Mouse (Mus musculus) CH12.LX (cell line): Measurements from ENCODE around the gene Schip1. TPM values are rescaled to one million over a fixed set of nuclear protein-coding genes. Genes with fewer than 3 reads are reported as not detected.

Experiments
- DNase-seq: peaks from one replicate; pipeline ENCODE4 v3.0.0-alpha.2; 2013; ENCODE audit errors: extremely low read depth
- H3K27ac ChIP-seq: 2 replicates; pipeline ENCODE4 v1.5.1; 2012; ENCODE audit warnings: low read depth, mild to moderate bottlenecking, control low read depth, moderate library complexity; ENCODE audit not compliant: insufficient read depth
- H3K27me3 ChIP-seq: replicated peaks from 2 replicates; pipeline ENCODE3; 2012; ENCODE audit warnings: inconsistent platforms
- H3K36me3 ChIP-seq, 2 experiments: replicated peaks in 1 of 2; 2 replicates each; pipeline versions ENCODE3 to v1.6.1; 2012; ENCODE audit warnings: inconsistent platforms in 1 of 2, low read length in 1 of 2, mild to moderate bottlenecking in 1 of 2, mixed read lengths in 1 of 2, moderate library complexity in 1 of 2; ENCODE audit not compliant: control insufficient read depth in 1 of 2, insufficient read depth in 1 of 2
- H3K4me1 ChIP-seq, 2 experiments: 2 replicates each; pipeline ENCODE4 v1.6.1; 2012; ENCODE audit warnings: inconsistent platforms in 1 of 2, moderate library complexity in 1 of 2; ENCODE audit not compliant: insufficient read depth in 2 of 2, control insufficient read depth in 1 of 2
- H3K4me2 ChIP-seq: 2 replicates; pipeline ENCODE4 v1.6.1; 2012; ENCODE audit warnings: low read depth, mild to moderate bottlenecking, control low read depth; ENCODE audit not compliant: poor library complexity, insufficient read depth, severe bottlenecking
- H3K4me3 ChIP-seq, 3 experiments: fragments of 150-350 bp in 1 of 3; sonication (generic) in 1 of 3; replicated peaks in 1 of 3; 2 replicates each; pipeline versions ENCODE3 to v1.5.1; 2011 to 2012; ENCODE audit warnings: low read depth in 2 of 3, low read length in 2 of 3, mild to moderate bottlenecking in 2 of 3, moderate library complexity in 2 of 3, control low read depth in 1 of 3, improper control_type of control experiment in 1 of 3, inconsistent platforms in 1 of 3, mixed read lengths in 1 of 3; ENCODE audit not compliant: poor library complexity in 1 of 3
- H3K79me2 ChIP-seq: replicated peaks from 2 replicates; pipeline ENCODE4 v1.6.1; 2012; ENCODE audit warnings: mild to moderate bottlenecking, moderate library complexity; ENCODE audit not compliant: control insufficient read depth, poor library complexity, insufficient read depth, severe bottlenecking; ENCODE audit errors: extremely low read depth
- H3K9ac ChIP-seq: 2 replicates; pipeline ENCODE4 v1.6.1; 2012; ENCODE audit warnings: low read depth, mild to moderate bottlenecking, control low read depth, moderate library complexity; ENCODE audit not compliant: insufficient read depth
- H3K9me3 ChIP-seq: replicated peaks from 2 replicates; pipeline ENCODE3; 2012; ENCODE audit warnings: low read length, inconsistent platforms, mixed read lengths
- BHLHE40 ChIP-seq: IDR thresholded peaks from 2 replicates; pipeline ENCODE4 v1.6.1; 2011; ENCODE audit warnings: mild to moderate bottlenecking, low read depth, low read length, improper control_type of control experiment
- CHD1 ChIP-seq: IDR thresholded peaks from 2 replicates; pipeline ENCODE4 v1.6.1; 2012; ENCODE audit warnings: low read depth, low read length, improper control_type of control experiment, inconsistent platforms
- CTCF ChIP-seq, 2 experiments: IDR thresholded peaks in 1 of 2; conservative IDR thresholded peaks in 1 of 2; 2 replicates each; pipeline ENCODE4 v1.5.1; 2011 to 2012; ENCODE audit warnings: low read depth in 2 of 2, low read length in 2 of 2, improper control_type of control experiment in 1 of 2, inconsistent platforms in 1 of 2, mild to moderate bottlenecking in 1 of 2, moderate library complexity in 1 of 2
- EP300 ChIP-seq: IDR thresholded peaks from 2 replicates; pipeline ENCODE4 v1.6.1; 2011; ENCODE audit warnings: low read length, improper control_type of control experiment
- ETS1 ChIP-seq: conservative IDR thresholded peaks from 2 replicates; pipeline ENCODE4 v1.6.1; 2012; ENCODE audit warnings: low read depth, mild to moderate bottlenecking, inconsistent platforms, low read length, improper control_type of control experiment, moderate library complexity
- GABPA ChIP-seq: IDR thresholded peaks from 2 replicates; pipeline ENCODE4 v1.6.1; 2012; ENCODE audit warnings: low read depth, low read length, improper control_type of control experiment, inconsistent platforms; ENCODE audit not compliant: insufficient replicate concordance
- IRF4 ChIP-seq: IDR thresholded peaks from 2 replicates; pipeline ENCODE4 v1.6.1; 2014; ENCODE audit warnings: low read depth, mild to moderate bottlenecking, inconsistent platforms, low read length, improper control_type of control experiment
- JUN ChIP-seq: IDR thresholded peaks from 2 replicates; pipeline ENCODE4 v1.6.1; 2011; ENCODE audit warnings: low read depth, mild to moderate bottlenecking, low read length, improper control_type of control experiment, moderate library complexity; ENCODE audit not compliant: insufficient read depth
- JUND ChIP-seq: conservative IDR thresholded peaks from 2 replicates; pipeline ENCODE4 v1.6.1; 2011; ENCODE audit warnings: low read depth, low read length, improper control_type of control experiment
- KAT2A ChIP-seq: IDR thresholded peaks from 2 replicates; pipeline ENCODE4 v1.6.1; 2012; ENCODE audit warnings: low read length, improper control_type of control experiment, inconsistent platforms; ENCODE audit not compliant: insufficient replicate concordance
- MAFK ChIP-seq: IDR thresholded peaks from 2 replicates; pipeline ENCODE4 v1.6.1; 2011; ENCODE audit warnings: low read length, improper control_type of control experiment; ENCODE audit not compliant: insufficient replicate concordance
- MAX ChIP-seq: IDR thresholded peaks from 2 replicates; pipeline ENCODE4 v1.6.1; 2011; ENCODE audit warnings: low read length, improper control_type of control experiment
- MAZ ChIP-seq: IDR thresholded peaks from 2 replicates; pipeline ENCODE4 v1.6.1; 2012; ENCODE audit warnings: low read depth, mild to moderate bottlenecking, inconsistent platforms, low read length, improper control_type of control experiment, moderate library complexity
- MEF2A ChIP-seq: IDR thresholded peaks from 2 replicates; pipeline ENCODE4 v1.6.1; 2014; ENCODE audit warnings: low read depth, mild to moderate bottlenecking, inconsistent platforms, low read length, improper control_type of control experiment, borderline replicate concordance
- MYC ChIP-seq: IDR thresholded peaks from 2 replicates; pipeline ENCODE4 v1.6.1; 2011; ENCODE audit warnings: low read depth, mild to moderate bottlenecking, improper control_type of control experiment, low read length
- NELFE ChIP-seq: IDR thresholded peaks from 2 replicates; pipeline ENCODE4 v1.6.1; 2011; ENCODE audit warnings: low read depth, low read length, improper control_type of control experiment
- NRF1 ChIP-seq: IDR thresholded peaks from 2 replicates; pipeline ENCODE4 v1.6.1; 2014; ENCODE audit warnings: low read depth, mild to moderate bottlenecking, inconsistent platforms, low read length, improper control_type of control experiment, moderate library complexity
- PAX5 ChIP-seq: IDR thresholded peaks from 2 replicates; pipeline ENCODE4 v1.6.1; 2012; ENCODE audit warnings: low read length, inconsistent platforms, mixed read lengths
- POLR2AphosphoS2 ChIP-seq: IDR thresholded peaks from 2 replicates; pipeline ENCODE4 v1.6.1; 2011; ENCODE audit warnings: low read depth, low read length, improper control_type of control experiment
- SMC3 ChIP-seq: IDR thresholded peaks from 2 replicates; pipeline ENCODE4 v1.6.1; 2011; ENCODE audit warnings: low read depth, low read length, improper control_type of control experiment
- USF1 ChIP-seq: IDR thresholded peaks from 2 replicates; pipeline ENCODE4 v1.6.1; 2014; ENCODE audit warnings: low read depth, mild to moderate bottlenecking, inconsistent platforms, low read length, improper control_type of control experiment
- ZC3H11A ChIP-seq: IDR thresholded peaks from 2 replicates; pipeline ENCODE4 v1.6.1; 2012; ENCODE audit warnings: low read depth, mild to moderate bottlenecking, inconsistent platforms, low read length, improper control_type of control experiment
- ZKSCAN1 ChIP-seq: IDR thresholded peaks from 2 replicates; pipeline ENCODE4 v1.6.1; 2012; ENCODE audit warnings: low read depth, inconsistent platforms, low read length, improper control_type of control experiment, borderline replicate concordance
- ZMIZ1 ChIP-seq: IDR thresholded peaks from 2 replicates; pipeline ENCODE4 v1.6.1; 2012; ENCODE audit warnings: low read depth, mild to moderate bottlenecking, inconsistent platforms, low read length, improper control_type of control experiment
- ZNF384 ChIP-seq: IDR thresholded peaks from 2 replicates; pipeline ENCODE4 v1.6.1; 2012; ENCODE audit warnings: low read depth, low read length, improper control_type of control experiment, inconsistent platforms
- dilution Hi-C: fragments of 300-500 bp; cut with MboI; formaldehyde crosslinking; loops from 2 replicates; pipeline ENCODE4 v1.14.3; 2020; ENCODE audit warnings: low sequenced_read_pairs; ENCODE audit not compliant: extremely low pct_unique_long_range_greater_than_20kb, extremely low pct_ligation_motif_present
- in situ Hi-C: fragments of 300-500 bp; cut with MboI; formaldehyde crosslinking; loops from 3 replicates; pipeline ENCODE4 v1.14.3; 2019; ENCODE audit warnings: low sequenced_read_pairs, low pct_ligation_motif_present, low pct_unique_long_range_greater_than_20kb, mixed read lengths
- polyA plus RNA-seq: library from polyadenylated mRNA; unstranded; fragments of >175 nt; gene quantifications from 2 replicates; pipeline ENCODE4 v1.2.1, GENCODE M21; 2012; ENCODE audit warnings: low read depth; ENCODE audit not compliant: insufficient read length
- total RNA-seq, 2 experiments: library from RNA; depleted of rRNA; stranded (reverse); fragments of 300-350 nt in 1 of 2; fragments of >200 nt in 1 of 2; gene quantifications; 2 replicates each; pipeline ENCODE4 v1.2.3; 2012 to 2014

Schip1 gene
- total and polyA plus RNA-seq, 3 experiments: 0.25 to 0.36 TPM; not detected in 1

DNA sequence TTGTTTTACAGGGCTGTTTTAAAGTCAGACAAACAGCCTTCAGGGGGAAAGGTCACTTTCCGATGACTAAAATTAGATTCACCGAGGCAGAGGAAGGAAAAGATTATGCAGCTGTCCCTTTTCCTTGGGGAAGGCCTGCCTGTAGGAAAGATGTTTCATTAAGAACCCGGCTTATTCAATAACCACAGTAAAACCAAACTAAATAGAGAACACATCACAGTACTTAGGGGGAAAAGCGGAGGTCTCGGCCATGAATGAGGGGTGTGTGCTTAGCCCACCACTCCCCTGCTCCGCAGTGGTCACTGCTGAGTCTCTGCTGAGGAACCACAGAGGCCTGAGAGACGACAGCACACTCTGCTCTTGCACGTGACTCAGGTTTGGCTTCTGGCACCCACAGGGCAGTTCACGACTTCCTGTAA is 522.1 kb downstream of the Schip1 start:
- H3K9me3 ChIP-seq: no peaks in the 10 kb centered on the region
- in situ Hi-C loops (no loop called here), dilution Hi-C loops (no loop called here)
- H3K4me1 ChIP-seq: no peaks in the 10 kb centered on the region; a peak in 1 of 4 replicates
- H3K9ac ChIP-seq: no peak overlapping the region
- TF ChIP-seq EP300: no peak
- TF ChIP-seq ZKSCAN1: no peak
- no peak for TF ChIP-seq MAFK
- no peak for TF ChIP-seq PAX5
- TF ChIP-seq NRF1: no peak
- no peak for TF ChIP-seq NELFE
- no peak for TF ChIP-seq IRF4
- TF ChIP-seq BHLHE40: no peak
- TF ChIP-seq USF1: no peak
- no peak for TF ChIP-seq JUN
- no peak for TF ChIP-seq MYC
- TF ChIP-seq JUND: no peak
- no peak overlapping the region for H3K4me3 ChIP-seq
- no peaks in the 10 kb centered on the region for H3K79me2 ChIP-seq
- no peaks in the 10 kb centered on the region for H3K36me3 ChIP-seq
- H3K27ac ChIP-seq: no peak overlapping the region
- H3K27me3 ChIP-seq: no peaks in the 10 kb centered on the region
- no peak overlapping the region for H3K4me2 ChIP-seq
- no peak for DNase-seq

DNA sequence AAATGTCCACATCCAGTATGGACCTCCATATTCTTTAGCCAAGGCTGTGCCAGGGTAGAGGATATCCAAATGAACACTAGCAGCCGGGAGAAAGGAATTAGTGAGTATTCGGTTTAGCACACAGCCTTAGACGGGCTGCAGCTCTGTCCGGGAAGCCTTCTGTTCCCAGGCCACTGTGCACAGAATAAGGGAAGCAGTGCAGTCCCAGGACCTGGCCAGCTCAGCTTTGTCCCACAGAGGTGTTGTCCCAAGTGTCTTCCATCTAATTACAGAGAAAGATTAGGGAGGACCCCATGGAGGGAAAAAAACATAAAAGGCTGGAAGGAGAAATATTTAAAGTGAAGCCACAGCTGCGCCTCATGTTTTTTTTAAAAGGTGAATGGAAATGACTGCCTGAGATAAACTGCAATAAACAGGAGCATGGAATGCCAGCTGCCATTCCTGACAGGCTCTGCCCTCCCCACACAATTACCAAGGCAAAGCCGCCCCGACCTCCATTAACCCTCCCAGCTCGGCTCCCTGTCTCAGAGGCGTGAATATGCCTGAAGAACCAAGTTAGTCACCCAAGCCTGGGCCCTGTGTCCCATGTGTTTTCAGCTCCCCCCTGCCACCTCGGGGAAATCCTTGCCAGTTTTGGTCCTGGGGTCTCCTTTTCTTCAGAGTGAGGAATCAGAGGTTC is 523.1 kb downstream of the Schip1 start:
- Histone ChIP-seq H3K4me2 (no peak overlapping the region), H3K79me2 (no peaks in the 10 kb centered on the region), H3K36me3 (no peaks in the 10 kb centered on the region), H3K27me3 (no peaks in the 10 kb centered on the region), H3K27ac (no peak overlapping the region), H3K9me3 (no peaks in the 10 kb centered on the region), H3K9ac (no peak overlapping the region), H3K4me3 (no peak overlapping the region), H3K4me1 (no peaks in the 10 kb centered on the region; a peak in 1 of 4 replicates)
- in situ Hi-C loops: no loop called here
- no peak for TF ChIP-seq GABPA
- TF ChIP-seq ZNF384: no peak
- TF ChIP-seq MAX: no peak
- TF ChIP-seq KAT2A: no peak
- TF ChIP-seq CHD1: no peak
- no peak for TF ChIP-seq USF1
- no peak for TF ChIP-seq ETS1
- no peak for TF ChIP-seq SMC3
- TF ChIP-seq NRF1: no peak
- no peak for TF ChIP-seq ZKSCAN1
- no peak for TF ChIP-seq ZC3H11A
- TF ChIP-seq CTCF (conservative IDR thresholded peaks at IDR 0.05 in 1 of 2, IDR thresholded peaks at IDR 0.05 in 1 of 2; ENCODE audit: low read depth in 2 of 2, low read length in 2 of 2): no peak
- TF ChIP-seq PAX5: no peak
- TF ChIP-seq POLR2AphosphoS2: no peak
- TF ChIP-seq MEF2A: no peak
- TF ChIP-seq JUN: no peak
- TF ChIP-seq ZMIZ1: no peak
- no peak for TF ChIP-seq MAZ
- dilution Hi-C loops: no loop called here
- DNase-seq: no peak
